Mouse (Mus musculus) brain, embryonic 18.5 days (tissue): ENCODE data around the gene Rtn2.
A peak's percentile ranks its signal among the peaks of the same experiment; 100 is the strongest.

Experiments used
- DNase-seq: peaks from one replicate; pipeline ENCODE4 v3.0.0-alpha.2; 2012; ENCODE audit warnings: low read depth, low spot score

Gene Rtn2

GRCm38 (mm10) chr7:19343210-19343808 is 60.9 kb downstream of the Rtn2 start:
- DNase-seq = no peak

- no peak for DNase-seq
Measured at GRCm38 (mm10) chr7:19344237-19344847, 61.9 kb downstream of the Rtn2 start, which contains the start of gene Ercc1. TSS of gene Ercc1 (plus strand) at chr7:19344778.

- peak; percentile 90 for DNase-seq
Measured at GRCm38 (mm10) chr7:19344938-19345471, 62.6 kb downstream of the Rtn2 start.
